Mouse (Mus musculus) MEL (cell line): Measurements from ENCODE around the gene Zdhhc13. TPM values are rescaled to one million over a fixed set of nuclear protein-coding genes. Genes with fewer than 3 reads are reported as not detected.

ENCODE experiments used
- DNase-seq: peaks from one replicate; pipeline ENCODE4 v3.0.0; 2011; ENCODE audit warnings: low read depth, low spot score
- H3K27ac ChIP-seq: 2 replicates; pipeline ENCODE4 v1.5.1; 2012; ENCODE audit warnings: low read depth, mild to moderate bottlenecking, control low read depth, low read length, moderate library complexity; ENCODE audit not compliant: control insufficient read depth
- H3K27me3 ChIP-seq, 2 experiments: fragments of 150-350 bp in 1 of 2; sonication (generic) in 1 of 2; 2 replicates each; pipeline ENCODE4 v1.6.1; 2012; ENCODE audit warnings: low read length in 2 of 2, mild to moderate bottlenecking in 2 of 2, improper control_type of control experiment in 1 of 2, moderate library complexity in 1 of 2; ENCODE audit not compliant: insufficient read depth in 2 of 2, control insufficient read depth in 1 of 2
- H3K36me3 ChIP-seq, 2 experiments: 2 replicates each; pipeline ENCODE4 v1.6.1; 2012 to 2014; ENCODE audit warnings: low read length in 2 of 2, improper control_type of control experiment in 1 of 2, inconsistent platforms in 1 of 2, mild to moderate bottlenecking in 1 of 2; ENCODE audit not compliant: insufficient read depth in 2 of 2, control insufficient read depth in 1 of 2
- H3K4me1 ChIP-seq, 2 experiments: fragments of 150-350 bp in 1 of 2; sonication (generic) in 1 of 2; 2 replicates each; pipeline ENCODE4 v1.6.1; 2012; ENCODE audit warnings: low read length in 2 of 2, improper control_type of control experiment in 1 of 2, mild to moderate bottlenecking in 1 of 2; ENCODE audit not compliant: insufficient read depth in 2 of 2, control insufficient read depth in 1 of 2
- H3K4me3 ChIP-seq, 2 experiments: fragments of 150-350 bp in 1 of 2; sonication (generic) in 1 of 2; 2 replicates each; pipeline ENCODE4 v1.5.1; 2012; ENCODE audit warnings: low read depth in 2 of 2, low read length in 2 of 2, mild to moderate bottlenecking in 2 of 2, moderate library complexity in 2 of 2, control low read depth in 1 of 2, improper control_type of control experiment in 1 of 2; ENCODE audit not compliant: control insufficient read depth in 1 of 2, insufficient read depth in 1 of 2
- H3K79me2 ChIP-seq: 2 replicates; pipeline ENCODE4 v1.6.1; 2012; ENCODE audit warnings: mild to moderate bottlenecking, low read length, moderate library complexity; ENCODE audit not compliant: control insufficient read depth, poor library complexity, insufficient read depth
- H3K9ac ChIP-seq: 2 replicates; pipeline ENCODE4 v1.6.1; 2012; ENCODE audit warnings: low read depth, mild to moderate bottlenecking, control low read depth, low read length, moderate library complexity; ENCODE audit not compliant: control insufficient read depth, poor library complexity, severe bottlenecking
- H3K9me3 ChIP-seq: fragments of 150-350 bp; sonication (generic); replicated peaks from 2 replicates; pipeline ENCODE4 v1.6.1; 2012; ENCODE audit warnings: mild to moderate bottlenecking, low read length, improper control_type of control experiment, moderate library complexity; ENCODE audit not compliant: insufficient read depth
- CHD2 ChIP-seq: IDR thresholded peaks from 2 replicates; pipeline ENCODE4 v1.6.1; 2011; ENCODE audit warnings: low read length, improper control_type of control experiment
- CTCF ChIP-seq, 3 experiments: IDR thresholded peaks in 2 of 3; conservative IDR thresholded peaks in 1 of 3; 2 replicates each; pipeline ENCODE4 v1.5.1; 2011 to 2012; ENCODE audit warnings: low read length in 3 of 3, low read depth in 2 of 3, mild to moderate bottlenecking in 2 of 3, improper control_type of control experiment in 1 of 3, inconsistent platforms in 1 of 3, mixed read lengths in 1 of 3, moderate library complexity in 1 of 3; ENCODE audit not compliant: control insufficient read depth in 1 of 3, insufficient read depth in 1 of 3, poor library complexity in 1 of 3, severe bottlenecking in 1 of 3
- EP300 ChIP-seq, 2 experiments: IDR thresholded peaks; 2 replicates each; pipeline ENCODE4 v1.6.1; 2011; ENCODE audit warnings: improper control_type of control experiment in 2 of 2, low read length in 2 of 2, low read depth in 1 of 2, mild to moderate bottlenecking in 1 of 2
- HCFC1 ChIP-seq: IDR thresholded peaks from 2 replicates; pipeline ENCODE4 v1.6.1; 2012; ENCODE audit warnings: low read depth, mild to moderate bottlenecking, inconsistent platforms, low read length, improper control_type of control experiment, moderate library complexity
- JUND ChIP-seq: IDR thresholded peaks from 2 replicates; pipeline ENCODE4 v1.6.1; 2011; ENCODE audit warnings: low read depth, mild to moderate bottlenecking, improper control_type of control experiment, low read length
- MAFK ChIP-seq: IDR thresholded peaks from 2 replicates; pipeline ENCODE4 v1.6.1; 2011; ENCODE audit warnings: low read depth, mild to moderate bottlenecking, low read length, improper control_type of control experiment, borderline replicate concordance
- MYC ChIP-seq: IDR thresholded peaks from 2 replicates; pipeline ENCODE4 v1.6.1; 2011; ENCODE audit warnings: low read depth, mild to moderate bottlenecking, low read length, improper control_type of control experiment, moderate library complexity
- NRF1 ChIP-seq: IDR thresholded peaks from 2 replicates; pipeline ENCODE4 v1.6.1; 2014; ENCODE audit warnings: low read depth, mild to moderate bottlenecking, inconsistent platforms, low read length, improper control_type of control experiment, moderate library complexity; ENCODE audit not compliant: poor library complexity, insufficient read depth, severe bottlenecking
- POLR2A ChIP-seq, 2 experiments: IDR thresholded peaks; 2 replicates each; pipeline ENCODE4 v1.6.1; 2011 to 2012; ENCODE audit warnings: low read length in 2 of 2, mild to moderate bottlenecking in 2 of 2, control low read depth in 1 of 2, improper control_type of control experiment in 1 of 2, low read depth in 1 of 2, moderate library complexity in 1 of 2; ENCODE audit not compliant: control insufficient read depth in 1 of 2, insufficient read depth in 1 of 2, poor library complexity in 1 of 2
- RAD21 ChIP-seq: IDR thresholded peaks from 2 replicates; pipeline ENCODE4 v1.6.1; 2011; ENCODE audit warnings: mild to moderate bottlenecking, low read depth, low read length, improper control_type of control experiment
- SIN3A ChIP-seq: IDR thresholded peaks from 2 replicates; pipeline ENCODE4 v1.6.1; 2012; ENCODE audit warnings: low read length, improper control_type of control experiment, inconsistent platforms
- SMC3 ChIP-seq: IDR thresholded peaks from 2 replicates; pipeline ENCODE4 v1.6.1; 2011; ENCODE audit warnings: low read depth, low read length, improper control_type of control experiment
- TAL1 ChIP-seq: IDR thresholded peaks from 2 replicates; pipeline ENCODE4 v1.6.1; 2012; ENCODE audit warnings: mild to moderate bottlenecking, inconsistent platforms, low read length, moderate library complexity, mixed read lengths
- TCF12 ChIP-seq: IDR thresholded peaks from 2 replicates; pipeline ENCODE4 v1.6.1; 2014; ENCODE audit warnings: low read depth, mild to moderate bottlenecking, inconsistent platforms, low read length, improper control_type of control experiment, moderate library complexity
- ZNF384 ChIP-seq: IDR thresholded peaks from 2 replicates; pipeline ENCODE4 v1.6.1; 2012; ENCODE audit warnings: low read depth, mild to moderate bottlenecking, inconsistent platforms, low read length, improper control_type of control experiment
- polyA plus RNA-seq, 2 experiments: library from polyadenylated mRNA; stranded (reverse) in 1 of 2; unstranded in 1 of 2; fragments of >175 nt in 1 of 2; fragments of >200 nt in 1 of 2; gene quantifications; 2 replicates each; pipeline versions ENCODE4 v1.2.1 to v1.2.4; 2012; ENCODE audit warnings: low replicate concordance in 2 of 2, low read depth in 1 of 2; ENCODE audit not compliant: insufficient read length in 2 of 2, insufficient read depth in 1 of 2, missing spikeins in 1 of 2
- total RNA-seq: library from RNA; depleted of rRNA; stranded (reverse); fragments of 300-350 nt; gene quantifications from 2 replicates; pipeline ENCODE4 v1.2.3, GENCODE M21; 2012

Zdhhc13 gene
- total and polyA plus RNA-seq, 3 experiments: 32.8 to 46.1 TPM; not detected in 1

- TF ChIP-seq TAL1 (no peak), JUND (peak; percentile 64; the same call in 1 of the 2 replicates), CTCF (IDR thresholded peaks at IDR 0.05 in 2 of 3, conservative IDR thresholded peaks at IDR 0.05 in 1 of 3; ENCODE audit: control insufficient read depth in 1 of 3, insufficient read depth in 1 of 3, low read depth in 2 of 3, low read length in 3 of 3, poor library complexity in 1 of 3, severe bottlenecking in 1 of 3) (peak; percentile 75 to 89 (median 84)), CHD2 (no peak), RAD21 (peak; percentile 93), NRF1 (no peak), MAFK (no peak), ZNF384 (no peak), POLR2A (IDR thresholded peaks at IDR 0.05; ENCODE audit: control insufficient read depth in 1 of 2, insufficient read depth in 1 of 2, low read depth in 1 of 2, low read length in 2 of 2, poor library complexity in 1 of 2) (no peak)
These were observed 39.3 kb upstream of the Zdhhc13 start (continued) for GRCm38 (mm10) chr7:48749298-48750163.

GRCm38 (mm10) chr7:48750164-48750809 lies 38.5 kb upstream of the Zdhhc13 start:
- Histone ChIP-seq H3K27ac (peak overlapping the region; percentile 55), H3K27me3 (no peaks in the 10 kb centered on the region), H3K79me2 (no peaks in the 10 kb centered on the region), H3K4me3 (peak overlapping the region; percentile 35 to 44), H3K9ac (peak overlapping the region; percentile 54), H3K4me1 (peaks cover 4 to 13% of the 10 kb centered on the region in 2 experiments; a peak in 3 of 4 replicates), H3K36me3 (peaks cover 0 to 3% of the 10 kb centered on the region in 2 experiments; a peak in 2 of 4 replicates), H3K9me3 (no peaks in the 10 kb centered on the region)
- DNase-seq: peak; percentile 76
- TF ChIP-seq SIN3A (peak; percentile 56), EP300 (IDR thresholded peaks at IDR 0.05; ENCODE audit: low read depth in 1 of 2, low read length in 2 of 2) (peak in 1 of 2 experiments; percentile 10; a peak in 1 of 4 replicates), RAD21 (no peak), CHD2 (no peak), MYC (0 out of 2 replicates have a peak, but pooled peaks have one; percentile 63), HCFC1 (0 out of 2 replicates have a peak, but pooled peaks have one; percentile 15), TCF12 (peak; percentile 30; the same call in 1 of the 2 replicates)

GRCm38 (mm10) chr7:48751222-48751621 lies 37.6 kb upstream of the Zdhhc13 start:
- no peaks in the 10 kb centered on the region for H3K9me3 ChIP-seq
- H3K4me1 ChIP-seq: peaks cover 4 to 13% of the 10 kb centered on the region in 2 experiments; a peak in 3 of 4 replicates
- H3K27me3 ChIP-seq: no peaks in the 10 kb centered on the region; a peak in 1 of 4 replicates
- no peak overlapping the region for H3K27ac ChIP-seq
- peak; percentile 25 for DNase-seq
- TF ChIP-seq ZNF384 (0 out of 2 replicates have a peak, but pooled peaks have one; percentile 13), EP300 (IDR thresholded peaks at IDR 0.05; ENCODE audit: low read depth in 1 of 2, low read length in 2 of 2) (peak in 1 of 2 experiments; percentile 66; a peak in 2 of 4 replicates), SMC3 (no peak)
- H3K36me3 ChIP-seq: peaks cover 0 to 3% of the 10 kb centered on the region in 2 experiments; a peak in 2 of 4 replicates
- H3K9ac ChIP-seq: no peak overlapping the region
- H3K4me3 ChIP-seq: peak overlapping the region in 1 of 2 experiments; percentile 35; a peak in 1 of 4 replicates
- no peaks in the 10 kb centered on the region for H3K79me2 ChIP-seq
